Mouse (Mus musculus) splenic B cell, adult 2 months (primary cell): Measurements from ENCODE around the gene Gm867.
A peak's percentile ranks its signal among the peaks of the same experiment; 100 is the strongest.

Experiments used
- DNase-seq: peaks from one replicate; pipeline ENCODE4 v3.0.0-alpha.2; 2011; ENCODE audit warnings: low read depth, low spot score
- H3K27me3 ChIP-seq: 2 replicates; pipeline ENCODE4 v1.6.1; 2012; ENCODE audit warnings: mild to moderate bottlenecking, low read length, moderate library complexity, mixed read lengths; ENCODE audit not compliant: control insufficient read depth, poor library complexity, insufficient read depth, severe bottlenecking
- H3K36me3 ChIP-seq: 2 replicates; pipeline ENCODE4 v1.6.1; 2012; ENCODE audit warnings: mild to moderate bottlenecking, low read length, moderate library complexity, mixed read lengths; ENCODE audit not compliant: control insufficient read depth, poor library complexity, insufficient read depth, severe bottlenecking

Gene Gm867

DNA sequence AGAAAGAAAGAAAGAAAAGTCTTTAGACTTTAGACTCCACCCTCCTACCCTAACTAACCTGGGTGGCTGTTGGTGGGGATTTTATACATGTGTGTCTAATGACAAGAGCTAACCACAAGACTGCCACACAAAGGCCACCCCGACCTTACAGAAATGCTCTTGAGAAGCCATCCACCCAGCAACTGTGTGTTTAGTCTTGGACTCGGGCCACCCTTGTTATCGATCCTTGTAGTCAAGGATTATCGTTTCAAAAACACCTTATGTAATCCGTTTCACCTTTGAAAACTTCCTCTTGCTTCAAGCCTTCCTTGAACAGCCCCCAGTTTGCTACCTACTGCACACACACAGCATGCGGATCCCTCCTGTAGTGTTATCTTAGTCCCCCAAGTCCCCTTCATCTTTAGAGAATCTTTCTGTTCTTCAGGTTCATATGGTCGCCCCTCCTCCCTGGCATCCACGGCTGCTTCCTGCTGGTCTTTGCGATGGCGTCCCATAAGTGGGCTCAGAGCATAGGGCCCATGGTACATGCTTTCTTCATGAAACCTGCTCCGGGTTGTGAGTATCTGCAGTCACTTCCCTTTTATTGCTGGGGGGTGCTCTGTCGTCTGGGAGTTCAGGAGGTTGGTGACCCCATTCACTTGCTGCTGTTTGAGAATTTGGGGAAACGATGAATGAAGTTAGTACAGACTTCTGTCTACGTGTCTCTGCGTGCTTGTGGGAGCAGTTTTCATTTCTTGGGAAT, 2.4 kb upstream of the Gm867 start, which contains the start of gene Vpreb3:
Vpreb3 (plus strand) TSS at position 322 of the 742 bp plus-strand sequence.
- no peak for DNase-seq
- Histone ChIP-seq H3K36me3 (no peaks in the 10 kb centered on the region), H3K27me3 (no peaks in the 10 kb centered on the region)

DNA sequence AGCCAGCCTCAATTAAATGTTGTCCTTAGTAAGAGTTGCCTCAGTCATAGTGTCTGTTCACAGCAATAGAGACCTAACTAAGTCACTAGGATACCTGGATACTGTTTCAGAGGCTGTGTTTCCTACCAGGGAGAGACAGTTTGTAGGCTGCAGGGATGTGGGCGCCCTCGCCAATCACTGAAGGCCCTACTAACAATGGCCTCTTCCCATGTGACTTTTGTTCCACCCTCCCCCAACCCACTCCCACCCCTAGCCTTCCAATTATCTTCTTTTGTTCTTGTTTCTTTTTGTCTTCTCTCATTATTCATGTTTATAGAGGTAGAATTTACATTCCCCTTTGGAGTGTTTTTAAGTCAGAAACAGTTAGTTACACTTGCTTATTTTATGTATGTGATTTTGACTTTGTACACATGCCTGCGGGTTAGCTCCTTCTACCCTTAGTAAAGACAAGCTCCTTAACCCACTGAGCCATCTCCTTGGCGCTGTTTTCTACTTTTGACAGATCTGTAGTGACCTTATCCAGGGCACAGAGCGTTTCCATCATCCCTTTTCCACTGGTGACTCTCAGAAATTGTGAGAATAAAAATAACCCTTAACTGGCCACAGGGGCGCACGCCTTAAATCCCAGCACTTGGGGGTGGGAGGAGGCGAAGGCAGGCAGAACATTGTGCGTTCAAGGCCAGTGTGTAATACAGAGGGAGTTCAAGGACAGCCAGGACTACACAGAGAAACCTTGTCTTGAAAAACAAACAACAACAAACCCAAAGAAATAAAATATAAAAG, 761 bp upstream of the Gm867 start:
- no peak for DNase-seq
- Histone ChIP-seq H3K36me3 (no peaks in the 10 kb centered on the region), H3K27me3 (no peaks in the 10 kb centered on the region)

DNA sequence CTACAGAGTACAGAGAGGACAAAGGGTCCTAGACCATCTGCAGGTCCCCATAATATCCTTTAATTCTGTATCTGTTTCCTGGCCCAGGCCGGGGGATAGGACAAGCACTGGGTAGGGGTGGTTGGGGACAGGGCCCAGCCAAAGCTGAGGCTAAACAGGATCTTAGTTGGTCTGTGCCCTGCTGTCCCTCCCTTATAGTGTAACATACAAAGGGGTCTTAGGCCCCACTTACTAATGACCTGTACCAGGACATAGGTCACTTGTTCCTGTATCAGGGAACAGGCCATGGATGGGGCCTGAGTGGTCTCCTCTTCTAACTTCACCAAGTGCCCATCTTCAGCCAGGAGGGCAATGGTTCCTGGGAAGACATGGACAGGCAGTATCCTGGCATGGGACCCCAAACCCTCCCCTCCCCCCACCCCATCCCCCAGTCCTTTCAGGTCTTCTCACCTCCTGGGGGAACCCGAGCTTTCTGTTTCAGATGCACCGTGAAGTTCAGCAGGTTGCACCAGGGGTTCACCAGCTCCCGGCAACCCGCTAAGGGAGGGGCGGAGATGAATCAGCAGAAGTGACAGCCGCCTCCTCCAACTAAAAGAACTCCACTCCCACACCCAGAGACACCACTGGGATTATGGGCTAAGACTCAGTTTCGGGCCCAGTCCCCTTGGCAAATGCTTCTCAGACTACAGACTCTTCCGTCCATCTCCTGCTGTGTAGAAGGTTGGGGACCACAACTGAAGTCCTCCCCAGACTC, 814 bp downstream of the Gm867 start:
- H3K27me3 ChIP-seq = no peaks in the 10 kb centered on the region
- no peak for DNase-seq
- H3K36me3 ChIP-seq = no peaks in the 10 kb centered on the region

DNA sequence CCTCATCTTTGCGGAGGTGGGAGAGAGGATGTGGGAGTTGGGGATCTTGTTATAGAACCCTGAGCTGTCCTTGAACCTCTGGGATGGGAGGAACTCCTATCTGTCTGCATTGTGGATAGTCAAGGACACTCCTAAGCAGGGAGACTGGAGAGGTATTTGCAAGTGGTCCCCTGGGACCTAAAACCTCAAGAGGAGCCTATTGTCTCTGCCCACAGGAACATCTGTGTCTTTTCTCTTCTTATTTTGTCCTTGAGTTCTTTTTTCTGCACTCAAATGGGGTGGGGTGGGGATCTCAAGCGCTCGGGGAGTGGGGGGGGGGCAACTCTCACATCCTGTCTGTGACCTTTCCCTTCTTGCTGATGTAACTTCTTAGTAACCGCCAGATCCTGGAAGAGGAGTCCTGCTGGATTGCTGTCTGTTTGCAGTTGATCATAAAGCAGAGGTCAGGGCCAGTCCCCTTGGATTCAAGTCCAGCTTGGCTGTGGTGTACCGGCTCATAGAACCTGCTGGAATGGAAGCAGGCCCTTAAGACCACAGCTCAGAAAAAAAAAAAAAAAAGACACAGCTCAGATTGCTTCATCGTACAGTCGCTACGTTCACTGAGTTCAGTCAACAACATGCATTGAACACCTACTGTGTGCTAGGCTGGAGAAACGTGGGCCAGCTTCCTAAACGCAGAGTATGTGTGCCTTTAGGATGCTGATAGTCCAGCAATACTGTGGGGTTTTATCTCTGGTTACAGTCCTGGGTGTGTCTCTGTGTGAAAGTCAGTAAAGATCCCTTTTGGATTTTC, 2.4 kb downstream of the Gm867 start:
- Histone ChIP-seq H3K27me3 (no peaks in the 10 kb centered on the region), H3K36me3 (no peaks in the 10 kb centered on the region)
- peak; percentile 57 for DNase-seq

DNA sequence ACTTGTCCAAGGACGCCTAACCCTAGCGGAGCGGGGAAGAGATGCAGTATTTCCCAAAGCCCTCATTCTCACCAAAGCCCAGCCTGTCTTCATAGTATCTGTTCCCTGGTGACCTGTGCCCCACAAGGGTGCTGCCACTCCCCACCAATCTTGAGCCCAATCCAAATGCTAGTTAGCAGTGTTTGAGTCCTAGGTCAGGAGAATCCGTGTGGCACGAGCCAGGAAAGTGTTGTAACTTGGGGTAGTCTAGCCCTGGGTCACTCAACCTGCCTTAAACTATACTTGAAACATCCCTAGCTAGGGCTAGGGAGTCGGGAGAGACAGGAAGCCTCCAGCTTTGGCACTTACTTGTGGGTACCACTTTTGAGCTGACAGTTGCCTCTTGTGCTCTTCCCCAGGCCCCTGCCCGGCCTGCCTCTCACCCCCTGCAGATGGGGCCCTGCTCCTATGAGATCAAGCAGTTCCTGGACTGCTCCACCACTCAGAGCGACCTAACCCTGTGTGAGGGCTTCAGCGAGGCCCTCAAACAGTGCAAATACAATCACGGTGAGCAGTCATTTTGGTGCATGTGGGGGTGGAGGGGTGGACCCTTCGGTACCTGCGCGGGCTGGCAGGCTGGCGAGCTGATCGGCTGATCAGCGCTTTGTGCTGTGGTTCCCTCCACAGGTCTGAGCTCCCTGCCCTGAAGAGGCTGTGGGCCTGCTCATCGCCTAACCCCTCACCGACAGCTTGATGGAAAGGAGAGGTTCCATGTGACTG, 3.4 kb downstream of the Gm867 start:
- Histone ChIP-seq H3K27me3 (no peaks in the 10 kb centered on the region), H3K36me3 (no peaks in the 10 kb centered on the region)
- DNase-seq = peak; percentile 37

DNA sequence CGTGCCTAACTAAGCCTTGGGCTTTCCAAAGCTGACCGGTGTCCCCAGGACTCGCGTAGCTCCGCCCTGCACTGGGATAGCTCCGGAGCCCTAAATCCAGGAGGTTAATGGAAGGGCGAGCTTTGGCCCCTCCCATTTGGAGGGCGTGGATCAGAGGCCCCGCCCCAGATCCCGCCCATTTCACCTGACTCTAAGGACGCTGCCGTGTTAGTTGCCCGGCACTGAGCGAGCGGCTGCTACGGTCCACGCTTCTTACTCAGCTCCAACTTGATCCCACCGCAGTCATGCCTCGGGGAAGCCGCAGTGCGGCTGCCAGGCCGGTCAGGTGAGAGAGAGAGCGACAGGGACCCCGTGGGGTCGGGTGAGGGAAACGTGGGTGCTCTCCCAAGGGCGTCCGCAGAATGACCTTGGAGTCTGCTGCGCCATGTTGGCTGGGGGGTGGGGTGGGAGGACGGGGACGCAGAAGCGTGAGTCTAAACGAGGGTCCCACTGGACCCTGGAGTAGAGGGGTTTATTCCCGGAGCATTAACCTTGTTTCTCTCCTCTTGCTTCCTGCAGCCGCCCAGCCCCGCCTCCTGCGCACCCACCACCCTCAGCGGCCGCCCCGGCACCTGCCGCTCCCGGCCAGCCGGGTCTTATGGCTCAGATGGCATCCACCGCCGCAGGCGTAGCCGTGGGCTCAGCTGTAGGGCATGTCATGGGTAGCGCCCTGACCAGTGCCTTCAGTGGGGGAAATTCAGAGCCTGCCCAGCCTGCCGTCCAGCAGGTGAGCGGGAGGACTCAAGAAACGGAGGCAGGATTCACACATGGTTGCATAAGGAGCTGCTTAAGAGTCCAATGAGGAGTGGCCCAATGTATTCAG, 4.6 kb downstream of the Gm867 start, which contains the start of gene Mmp11:
Mmp11 (minus strand) TSS at position 817 of the 862 bp plus-strand sequence.
- DNase-seq = peak; percentile 86
- Histone ChIP-seq H3K36me3 (no peaks in the 10 kb centered on the region), H3K27me3 (no peaks in the 10 kb centered on the region)

DNA sequence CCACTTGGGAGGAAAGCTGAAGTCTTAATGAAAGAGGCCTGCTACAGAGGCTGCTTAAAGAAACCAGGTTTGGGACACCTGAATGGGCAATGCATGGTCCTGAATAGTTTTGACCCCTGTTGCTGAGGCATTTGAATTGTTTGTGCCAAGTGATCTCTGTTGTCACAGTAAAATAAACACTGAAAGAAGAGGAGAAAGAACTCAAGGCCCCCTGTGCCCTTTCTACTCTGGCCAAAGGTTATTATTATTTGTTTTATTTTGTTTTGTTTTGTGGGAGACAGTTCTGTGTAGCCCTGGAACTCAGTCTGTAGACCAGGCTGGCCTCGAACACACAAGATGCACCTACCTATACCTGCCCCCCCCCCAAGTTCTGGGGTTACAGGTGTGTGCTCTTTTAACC, 5.5 kb downstream of the Gm867 start:
- H3K27me3 ChIP-seq = no peaks in the 10 kb centered on the region
- no peaks in the 10 kb centered on the region for H3K36me3 ChIP-seq
- DNase-seq = no peak

DNA sequence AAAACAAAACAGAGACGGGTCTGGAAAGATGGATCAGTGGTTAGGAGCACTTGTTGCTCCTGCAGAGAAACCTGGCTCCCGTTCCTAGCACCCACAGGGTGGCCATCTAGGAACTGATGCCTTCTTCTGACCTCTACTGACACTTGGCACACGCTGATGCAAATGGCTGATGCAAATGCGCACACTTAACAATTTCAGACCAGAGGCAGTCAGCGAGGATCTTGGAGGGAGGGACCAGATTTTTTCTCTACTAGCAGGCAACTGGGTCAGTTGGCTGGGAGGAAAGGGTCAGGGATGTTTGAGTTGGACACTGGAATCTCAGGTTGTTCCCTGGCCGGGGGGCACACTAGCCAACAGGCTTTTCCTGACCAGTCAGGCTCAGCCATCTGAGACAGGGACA, 7.6 kb downstream of the Gm867 start, which contains the start of gene Chchd10:
Chchd10 (plus strand) TSS at position 240 of the 400 bp plus-strand sequence.
- Histone ChIP-seq H3K36me3 (no peaks in the 10 kb centered on the region), H3K27me3 (no peaks in the 10 kb centered on the region)
- DNase-seq = no peak

DNA sequence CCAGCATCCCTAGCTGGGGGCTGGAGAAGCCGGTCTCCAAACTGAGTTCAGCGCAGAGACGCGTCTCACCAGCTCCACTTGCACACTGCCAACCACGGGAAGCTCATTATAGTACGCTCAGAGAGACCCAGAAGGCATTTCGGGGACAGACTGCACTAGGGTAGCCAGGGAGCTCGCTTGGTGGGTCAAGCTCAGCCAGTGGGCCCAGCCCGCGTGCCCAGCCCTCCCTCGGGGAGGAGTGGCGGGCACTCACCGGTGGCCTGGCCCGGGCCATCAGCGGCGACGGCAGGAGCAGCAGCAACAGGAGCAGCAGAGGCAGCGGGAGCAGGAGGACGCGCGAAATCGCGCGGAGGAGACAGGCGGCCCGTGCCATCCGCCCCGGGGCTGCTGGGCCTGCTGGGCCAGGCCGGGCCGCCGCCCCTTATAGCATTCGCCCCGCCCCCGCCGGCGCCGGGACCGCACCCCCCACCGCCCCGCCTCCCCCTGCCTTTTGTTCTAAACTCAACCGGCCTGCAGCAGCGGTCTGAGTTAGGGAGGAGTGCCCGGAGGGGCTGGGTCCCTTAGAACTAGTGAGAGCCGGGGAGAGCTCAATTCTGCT, 8.3 kb downstream of the Gm867 start:
- peak; percentile 59 for DNase-seq
- no peaks in the 10 kb centered on the region for H3K27me3 ChIP-seq
- H3K36me3 ChIP-seq = no peaks in the 10 kb centered on the region

DNA sequence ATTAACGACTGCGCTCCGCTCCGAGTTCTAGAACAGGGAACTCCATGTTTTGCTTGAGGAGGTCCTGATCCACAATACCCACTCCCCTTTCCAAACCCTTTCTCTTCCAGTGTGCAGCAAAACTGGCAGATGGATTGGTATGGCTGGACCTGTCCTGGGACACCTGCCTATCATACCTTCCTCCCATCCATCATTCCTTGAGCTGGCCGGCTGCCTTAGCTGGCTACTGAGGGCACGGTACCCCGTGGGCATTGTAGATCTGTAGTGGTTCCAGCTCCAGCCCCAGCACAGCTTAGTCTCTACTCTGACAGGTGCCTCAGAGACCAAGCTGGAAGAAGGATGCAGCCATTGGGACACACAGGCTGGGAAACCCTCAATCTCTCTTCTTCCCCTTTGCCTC, 9.2 kb downstream of the Gm867 start:
- Histone ChIP-seq H3K27me3 (no peaks in the 10 kb centered on the region), H3K36me3 (no peaks in the 10 kb centered on the region)
- DNase-seq = no peak

DNA sequence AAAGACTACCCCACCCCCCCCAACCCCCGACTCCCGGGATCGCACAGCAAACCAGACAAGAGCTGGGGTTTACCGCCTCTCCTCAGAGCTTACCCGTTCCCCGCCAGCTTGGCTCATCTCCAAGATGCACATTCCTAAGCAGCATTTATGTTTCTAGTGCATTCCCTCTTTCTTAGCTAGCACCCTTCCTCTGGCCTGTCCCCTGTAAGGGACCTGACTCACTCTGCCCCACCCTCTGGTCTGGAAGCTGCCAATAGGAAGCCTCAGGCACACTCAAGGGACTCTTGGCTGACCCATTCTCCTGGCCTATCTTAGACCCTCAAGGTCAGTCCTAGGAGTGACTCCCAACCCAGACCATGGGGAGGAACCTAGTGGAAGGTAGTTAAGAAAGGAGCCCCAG, 10.2 kb downstream of the Gm867 start:
- no peak for DNase-seq
- Histone ChIP-seq H3K36me3 (no peaks in the 10 kb centered on the region), H3K27me3 (no peaks in the 10 kb centered on the region)

DNA sequence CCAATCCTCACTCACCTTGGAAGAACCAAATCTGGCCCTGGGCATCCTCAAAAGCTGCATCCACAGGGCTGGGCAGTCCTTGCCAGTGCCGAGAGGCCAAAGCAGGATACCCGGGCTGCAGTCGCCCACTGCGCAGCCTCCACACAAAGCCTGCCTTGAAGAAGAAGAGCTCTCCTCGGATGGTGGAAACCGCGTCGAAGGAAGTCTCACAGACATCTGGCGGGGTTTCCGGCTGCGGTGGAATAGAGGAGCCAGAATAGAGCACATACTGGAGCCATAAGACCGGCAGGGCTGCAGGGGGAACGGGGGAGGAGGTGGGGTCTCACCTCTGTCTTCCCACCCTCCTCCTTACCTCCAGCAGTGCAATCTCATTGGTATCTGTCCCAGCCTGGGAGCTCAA, 14.1 kb downstream of the Gm867 start:
- H3K36me3 ChIP-seq = no peaks in the 10 kb centered on the region
- H3K27me3 ChIP-seq = no peaks in the 10 kb centered on the region
- no peak for DNase-seq

DNA sequence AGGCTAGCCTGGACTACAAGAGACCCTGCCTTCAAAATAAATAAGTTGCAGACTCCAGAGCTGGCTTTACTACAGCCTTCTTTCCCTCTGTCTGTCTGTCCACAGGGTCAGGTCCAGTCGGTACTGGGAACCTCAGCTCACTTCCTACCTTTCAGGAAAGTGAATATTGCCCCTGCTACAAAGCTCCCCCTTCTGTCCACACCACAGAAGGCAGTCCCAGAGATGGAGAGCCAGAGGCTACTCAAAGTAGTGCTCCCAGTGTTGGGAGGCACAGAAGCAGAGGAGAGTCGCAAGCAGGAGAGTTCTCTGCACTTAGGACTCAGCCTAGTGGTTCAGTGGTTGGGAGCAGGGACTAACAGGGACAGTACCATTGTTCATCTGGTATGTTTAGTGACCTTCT, 16.1 kb downstream of the Gm867 start:
- Histone ChIP-seq H3K27me3 (no peaks in the 10 kb centered on the region), H3K36me3 (no peaks in the 10 kb centered on the region)
- DNase-seq = no peak
